Mouse (Mus musculus) forebrain, postnatal 0 days (tissue): ENCODE results near the gene Cdhr2. TPM values are rescaled to one million over a fixed set of nuclear protein-coding genes. Genes with fewer than 3 reads are reported as not detected.

ENCODE experiments used
- ATAC-seq: fragments of 200-750 bp; cut with Nextera tagmentation; 2 replicates; pipeline ENCODE4 v1.8.0; 2017; ENCODE audit warnings: mild to moderate bottlenecking, moderate library complexity
- DNase-seq: peaks from one replicate; pipeline ENCODE4 v3.0.0-alpha.2; 2015
- H3K27ac ChIP-seq: fragments of 300-500 bp; sonication (generic); 2 replicates; pipeline ENCODE4 v1.5.1; 2014; ENCODE audit warnings: low read depth, mild to moderate bottlenecking, antibody characterized with exemption, low read length, moderate library complexity, mixed read lengths
- H3K27me3 ChIP-seq: fragments of 300-500 bp; sonication (generic); 2 replicates; pipeline ENCODE4 v1.6.1; 2014; ENCODE audit warnings: mild to moderate bottlenecking, low read length, mixed read lengths; ENCODE audit not compliant: insufficient read depth
- H3K36me3 ChIP-seq: fragments of 300-500 bp; sonication (generic); 2 replicates; pipeline ENCODE4 v1.6.1; 2014; ENCODE audit warnings: mild to moderate bottlenecking, moderate library complexity; ENCODE audit not compliant: insufficient read depth
- H3K4me1 ChIP-seq: fragments of 300-500 bp; sonication (generic); 2 replicates; pipeline ENCODE4 v1.6.1; 2014; ENCODE audit warnings: antibody characterized with exemption; ENCODE audit not compliant: insufficient read depth
- H3K4me2 ChIP-seq: fragments of 300-500 bp; sonication (generic); 2 replicates; pipeline ENCODE4 v1.6.1; 2014; ENCODE audit warnings: low read depth, mild to moderate bottlenecking, moderate library complexity
- H3K4me3 ChIP-seq: fragments of 300-500 bp; sonication (generic); 2 replicates; pipeline ENCODE4 v1.5.1; 2014; ENCODE audit warnings: low read depth, low read length, mixed read lengths
- H3K9ac ChIP-seq: fragments of 300-500 bp; sonication (generic); 2 replicates; pipeline ENCODE4 v1.6.1; 2014; ENCODE audit warnings: mild to moderate bottlenecking
- H3K9me3 ChIP-seq: fragments of 300-500 bp; sonication (generic); 2 replicates; pipeline ENCODE4 v1.6.1; 2016; ENCODE audit warnings: low read length
- CTCF ChIP-seq: sonication (generic); IDR thresholded peaks from 2 replicates; pipeline ENCODE4 v1.5.1; 2016; ENCODE audit warnings: antibody characterized with exemption, control low read depth, low read depth
- WGBS: fragments of 180-500 bp; shearing (Covaris S2); extraction: QIAGEN DNeasy Blood & Tissue Kit; methylation state at CpG from one replicate; pipeline ENCODE4 v1.1.7; 2014; 5-methylcytosine and 5-hydroxymethylcytosine counted together
- polyA plus RNA-seq: library from polyadenylated mRNA; unstranded; fragments of >200 nt; fragmentation: Nextera tagmentation; extraction: Ambion mirVana; gene quantifications from 2 replicates; pipeline ENCODE4 v1.2.1, GENCODE M21; 2015
- total RNA-seq: library from RNA; depleted of rRNA; stranded (reverse); fragments of >200 nt; gene quantifications from 2 replicates; pipeline ENCODE4 v1.2.3, GENCODE M21; 2014

The Cdhr2 gene
- total and polyA plus RNA-seq, 2 experiments from 2014 or later: 0.53 to 0.76 TPM

GRCm38 (mm10) chr13:54756156-54756712 lies 55.0 kb downstream of the Cdhr2 start:
- peaks cover 57% of the 10 kb centered on the region for H3K4me1 ChIP-seq
- peak overlapping the region; percentile 30; the same call in 1 of the 2 replicates for H3K4me2 ChIP-seq
- no peaks in the 10 kb centered on the region for H3K27me3 ChIP-seq
- no peaks in the 10 kb centered on the region for H3K9me3 ChIP-seq
- ATAC-seq (no peak), DNase-seq (no peak)
- WGBS: 84% methylated on average over 8 of the region's 8 CpGs
- TF ChIP-seq CTCF: no peak
- no peak overlapping the region for H3K9ac ChIP-seq
- H3K4me3 ChIP-seq: no peak overlapping the region
- H3K36me3 ChIP-seq: no peaks in the 10 kb centered on the region
- peak overlapping the region; percentile 87 for H3K27ac ChIP-seq

- Histone ChIP-seq H3K4me1 (peaks cover 51% of the 10 kb centered on the region), H3K9me3 (no peaks in the 10 kb centered on the region), H3K9ac (peak overlapping the region; percentile 60), H3K27ac (peak overlapping the region; percentile 92), H3K36me3 (no peaks in the 10 kb centered on the region), H3K27me3 (no peaks in the 10 kb centered on the region), H3K4me3 (peak overlapping the region; percentile 44), H3K4me2 (peak overlapping the region; percentile 85)
- peak; percentile 1; the same call in 1 of the 2 replicates for TF ChIP-seq CTCF
- ATAC-seq (no peak; the same call in 1 of the 2 replicates), DNase-seq (peak; percentile 68)
- 17% methylated on average over 10 of the region's 10 CpGs for WGBS
Observed at GRCm38 (mm10) chr13:54757093-54757830, 56.0 kb downstream of the Cdhr2 start.

- Histone ChIP-seq H3K9ac (peak overlapping the region; percentile 60), H3K4me2 (peak overlapping the region; percentile 85), H3K9me3 (no peaks in the 10 kb centered on the region), H3K4me1 (peaks cover 42% of the 10 kb centered on the region), H3K4me3 (peak overlapping the region; percentile 44), H3K36me3 (no peaks in the 10 kb centered on the region), H3K27ac (peak overlapping the region; percentile 92), H3K27me3 (no peaks in the 10 kb centered on the region)
- ATAC-seq (peak; percentile 86), DNase-seq (peak; percentile 97)
- WGBS: 2% methylated on average over 43 of the region's 43 CpGs
- TF ChIP-seq CTCF: peak; percentile 92
Observed at GRCm38 (mm10) chr13:54758045-54758755, 56.9 kb downstream of the Cdhr2 start.

- peak overlapping the region; percentile 44 for H3K4me3 ChIP-seq
- 0 out of 2 replicates have a peak, but pooled peaks cover 1% of the 10 kb centered on the region for H3K27me3 ChIP-seq
- 1% methylated on average over 29 of the region's 29 CpGs for WGBS
- H3K9me3 ChIP-seq: no peaks in the 10 kb centered on the region
- no peaks in the 10 kb centered on the region for H3K36me3 ChIP-seq
- DNase-seq (no peak), ATAC-seq (no peak)
- H3K27ac ChIP-seq: peak overlapping the region; percentile 92
- H3K9ac ChIP-seq: peak overlapping the region; percentile 52
- H3K4me2 ChIP-seq: peak overlapping the region; percentile 85
- H3K4me1 ChIP-seq: peaks cover 36% of the 10 kb centered on the region
- no peak for TF ChIP-seq CTCF
Observed at GRCm38 (mm10) chr13:54758756-54759470, 57.7 kb downstream of the Cdhr2 start.

- no peak for ATAC-seq
- H3K9ac ChIP-seq: no peak overlapping the region
- H3K4me3 ChIP-seq: no peak overlapping the region; the same call in 1 of the 2 replicates
- peak overlapping the region; percentile 30; the same call in 1 of the 2 replicates for H3K27ac ChIP-seq
- TF ChIP-seq CTCF: no peak
- peaks cover 30% of the 10 kb centered on the region for H3K4me1 ChIP-seq
- H3K4me2 ChIP-seq: peak overlapping the region; percentile 85
- 9% methylated on average over 7 of the region's 7 CpGs for WGBS
- H3K27me3 ChIP-seq: peaks cover 6% of the 10 kb centered on the region; the same call in 1 of the 2 replicates
- no peaks in the 10 kb centered on the region for H3K36me3 ChIP-seq
- H3K9me3 ChIP-seq: no peaks in the 10 kb centered on the region
- no peak for DNase-seq
Observed at GRCm38 (mm10) chr13:54759496-54759895, 58.2 kb downstream of the Cdhr2 start.

GRCm38 (mm10) chr13:54760164-54760795 lies 59.0 kb downstream of the Cdhr2 start:
- Histone ChIP-seq H3K9ac (no peak overlapping the region), H3K27ac (peak overlapping the region; percentile 30; the same call in 1 of the 2 replicates), H3K4me2 (no peak overlapping the region), H3K36me3 (no peaks in the 10 kb centered on the region), H3K27me3 (peaks cover 12% of the 10 kb centered on the region; the same call in 1 of the 2 replicates), H3K4me1 (peaks cover 27% of the 10 kb centered on the region), H3K4me3 (no peak overlapping the region), H3K9me3 (no peaks in the 10 kb centered on the region)
- TF ChIP-seq CTCF: no peak
- ATAC-seq: peak; percentile 28
- WGBS: 43% methylated on average over 8 of the region's 8 CpGs
- peak; percentile 71 for DNase-seq
